Mouse (Mus musculus) stomach, embryonic 15.5 days (tissue): ENCODE measurements around the gene Bbs12. TPM values are rescaled to one million over a fixed set of nuclear protein-coding genes. Genes with fewer than 3 reads are reported as not detected.
A peak's percentile ranks its signal among the peaks of the same experiment; 100 is the strongest.

Experiments
- ATAC-seq: fragments of 200-750 bp; cut with Nextera tagmentation; 2 replicates; pipeline ENCODE4 v1.8.0; 2017; ENCODE audit warnings: low read depth, moderate number of reproducible peaks, moderate TSS enrichment; ENCODE audit not compliant: insufficient read depth, low FRiP score
- H3K27ac ChIP-seq: fragments of 300-500 bp; sonication (generic); 2 replicates; pipeline ENCODE4 v1.5.1; 2015; ENCODE audit warnings: mild to moderate bottlenecking, inconsistent platforms
- H3K27me3 ChIP-seq: fragments of 300-500 bp; sonication (generic); replicated peaks from 2 replicates; pipeline ENCODE4 v1.6.1; 2015; ENCODE audit warnings: inconsistent platforms
- H3K36me3 ChIP-seq: fragments of 300-500 bp; sonication (generic); 2 replicates; pipeline ENCODE4 v1.6.1; 2015; ENCODE audit warnings: inconsistent platforms
- H3K4me1 ChIP-seq: fragments of 300-500 bp; sonication (generic); 2 replicates; pipeline ENCODE4 v1.6.1; 2015; ENCODE audit warnings: inconsistent platforms
- H3K4me2 ChIP-seq: fragments of 300-500 bp; sonication (generic); 2 replicates; pipeline ENCODE4 v1.6.1; 2015; ENCODE audit warnings: mild to moderate bottlenecking, inconsistent platforms
- H3K4me3 ChIP-seq: fragments of 300-500 bp; sonication (generic); replicated peaks from 2 replicates; pipeline ENCODE4 v1.5.1; 2015; ENCODE audit warnings: inconsistent platforms
- H3K9ac ChIP-seq: fragments of 300-500 bp; sonication (generic); 2 replicates; pipeline ENCODE4 v1.6.1; 2015; ENCODE audit warnings: inconsistent platforms
- H3K9me3 ChIP-seq: fragments of 300-500 bp; sonication (generic); 2 replicates; pipeline ENCODE4 v1.6.1; 2016; ENCODE audit warnings: inconsistent platforms
- whole genome bisulfite sequencing: fragments of 180-500 bp; shearing (Covaris S2); methylation state at CpG from one replicate; pipeline ENCODE4 v1.1.7; 2015; 5-methylcytosine and 5-hydroxymethylcytosine counted together
- polyA plus RNA-seq: library from polyadenylated mRNA; unstranded; fragments of >200 nt; fragmentation: Nextera tagmentation; extraction: Ambion mirVana; gene quantifications from 2 replicates; pipeline ENCODE4 v1.2.1, GENCODE M21; 2015

Bbs12 gene
- 6.3 and 6.6 TPM in 2 replicates for polyA plus RNA-seq

DNA sequence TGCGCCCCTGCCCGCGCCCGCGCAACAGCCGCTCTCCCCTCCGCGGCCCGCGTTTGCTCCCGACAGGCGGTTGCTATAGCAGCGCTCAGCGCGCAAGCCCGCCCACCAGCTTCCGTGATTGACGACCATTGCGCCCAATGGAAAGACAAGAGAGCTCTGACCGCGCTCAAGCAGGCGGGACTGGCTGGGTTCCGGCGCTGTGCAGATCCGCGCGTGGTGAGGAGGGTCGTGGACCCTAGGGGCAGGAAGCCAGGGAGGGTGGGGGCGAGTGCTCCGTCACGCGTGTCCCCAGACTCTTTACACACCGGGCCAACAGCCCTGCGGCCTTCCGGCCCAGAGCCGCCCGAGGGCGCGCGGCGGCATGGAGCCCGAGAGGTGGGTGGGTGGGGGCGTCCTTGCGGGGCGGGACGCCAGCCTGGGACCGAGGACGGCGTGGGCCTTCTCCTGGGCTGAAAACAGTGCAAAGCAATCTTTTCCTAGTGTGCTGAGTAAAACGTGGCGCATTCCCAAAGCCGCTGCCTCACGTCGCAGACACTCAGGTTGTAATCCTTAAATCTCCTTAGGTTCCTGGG lies at the start of gene Bbs12, which contains the start of gene Cetn4:
Gene Bbs12 (plus strand): TSS at position 185 of the 572 bp plus-strand sequence.
Gene Cetn4 (minus strand): TSS at position 339 of the 572 bp plus-strand sequence.
- H3K27ac ChIP-seq, result peak within 1 kb of the TSS; percentile 78
- H3K9me3 ChIP-seq, result no peaks in the 10 kb centered on the region
- peaks cover 8% of the 10 kb centered on the region for H3K4me1 ChIP-seq
- peak within 1 kb of the TSS; percentile 87 for H3K4me3 ChIP-seq
- H3K36me3 ChIP-seq, result no peaks in the 10 kb centered on the region
- no peaks in the 10 kb centered on the region for H3K27me3 ChIP-seq
- peak within 1 kb of the TSS; percentile 78 for H3K9ac ChIP-seq
- H3K4me2 ChIP-seq, result peak within 1 kb of the TSS; percentile 76
- ATAC-seq, result peak; percentile 99
- under 1% methylated on average over 54 of the region's 54 CpGs for WGBS

DNA sequence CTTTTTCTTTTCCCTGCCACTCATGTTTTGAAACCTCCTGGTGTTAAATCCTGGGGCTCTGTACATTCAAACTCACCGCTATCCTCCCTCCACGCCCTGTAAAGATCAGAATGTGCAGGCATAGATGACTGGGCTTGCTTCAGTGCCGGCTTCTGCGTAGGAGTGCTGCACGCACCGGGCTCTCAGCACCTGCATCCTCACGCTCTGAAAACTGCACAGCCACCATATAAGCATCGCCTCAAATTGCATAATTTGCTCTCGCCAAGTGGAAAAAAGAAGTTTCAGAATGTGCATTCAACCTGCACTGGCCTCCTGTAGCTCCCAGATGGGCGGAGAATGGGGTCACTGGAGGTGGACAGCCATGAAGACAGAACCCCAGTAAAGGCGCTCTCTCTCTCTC lies 44.0 kb upstream of the Bbs12 start:
- Histone ChIP-seq H3K27me3 (no peaks in the 10 kb centered on the region), H3K4me2 (no peak overlapping the region), H3K9me3 (no peaks in the 10 kb centered on the region), H3K27ac (no peak overlapping the region), H3K4me1 (no peaks in the 10 kb centered on the region), H3K36me3 (no peaks in the 10 kb centered on the region), H3K9ac (no peak overlapping the region), H3K4me3 (no peak overlapping the region)
- whole genome bisulfite sequencing, result 88% methylated on average over 11 of the region's 11 CpGs
- no peak for ATAC-seq

DNA sequence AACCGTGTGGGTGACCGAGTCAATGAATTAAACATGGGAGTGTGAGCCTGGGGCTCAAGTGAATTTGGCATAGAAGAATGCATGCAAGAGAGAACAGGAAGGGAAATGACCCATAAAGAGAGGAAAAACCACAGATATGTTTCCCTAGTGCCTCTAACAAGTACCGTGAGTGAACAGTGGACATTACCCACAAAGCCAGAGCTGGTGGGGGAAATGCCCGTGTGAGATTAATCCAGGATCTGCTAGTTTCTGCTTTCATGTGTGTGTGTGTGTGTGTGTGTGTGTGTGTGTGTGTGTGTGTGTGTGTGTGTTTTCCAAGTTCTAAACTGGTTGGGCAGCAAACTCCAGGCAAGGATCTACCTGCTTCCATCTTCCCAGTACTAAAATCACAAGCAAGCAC lies 42.4 kb upstream of the Bbs12 start:
- Histone ChIP-seq H3K27me3 (no peaks in the 10 kb centered on the region), H3K9me3 (no peaks in the 10 kb centered on the region), H3K4me1 (no peaks in the 10 kb centered on the region), H3K4me3 (no peak overlapping the region), H3K9ac (no peak overlapping the region), H3K4me2 (no peak overlapping the region), H3K36me3 (no peaks in the 10 kb centered on the region), H3K27ac (no peak overlapping the region)
- no peak for ATAC-seq
- 86% methylated on average over 4 of the region's 4 CpGs for WGBS

DNA sequence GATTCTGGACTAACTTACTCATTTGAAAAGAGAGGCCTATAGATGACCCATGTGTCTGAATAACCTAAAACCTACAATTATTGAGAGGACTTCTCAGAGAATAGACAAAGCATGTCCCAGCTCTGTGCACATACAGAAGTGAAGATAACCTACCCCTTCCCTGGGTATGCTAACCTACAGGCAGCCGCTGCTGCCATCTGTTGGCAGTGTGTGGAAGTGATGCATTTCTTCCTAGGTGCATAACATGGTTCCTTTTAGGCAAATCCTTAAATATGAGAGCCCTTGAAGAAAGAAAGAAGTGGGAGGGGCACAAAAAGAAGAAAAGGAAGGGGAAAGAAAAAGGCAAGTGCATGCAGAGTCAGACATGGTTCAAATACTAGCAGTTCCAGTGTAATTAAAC lies 41.1 kb upstream of the Bbs12 start:
- Histone ChIP-seq H3K27me3 (no peaks in the 10 kb centered on the region), H3K9ac (no peak overlapping the region), H3K27ac (no peak overlapping the region), H3K4me1 (no peaks in the 10 kb centered on the region), H3K9me3 (no peaks in the 10 kb centered on the region), H3K36me3 (no peaks in the 10 kb centered on the region), H3K4me3 (no peak overlapping the region), H3K4me2 (no peak overlapping the region)
- ATAC-seq, result no peak
- WGBS, result 3% methylated on average over 1 of the region's 1 CpGs

DNA sequence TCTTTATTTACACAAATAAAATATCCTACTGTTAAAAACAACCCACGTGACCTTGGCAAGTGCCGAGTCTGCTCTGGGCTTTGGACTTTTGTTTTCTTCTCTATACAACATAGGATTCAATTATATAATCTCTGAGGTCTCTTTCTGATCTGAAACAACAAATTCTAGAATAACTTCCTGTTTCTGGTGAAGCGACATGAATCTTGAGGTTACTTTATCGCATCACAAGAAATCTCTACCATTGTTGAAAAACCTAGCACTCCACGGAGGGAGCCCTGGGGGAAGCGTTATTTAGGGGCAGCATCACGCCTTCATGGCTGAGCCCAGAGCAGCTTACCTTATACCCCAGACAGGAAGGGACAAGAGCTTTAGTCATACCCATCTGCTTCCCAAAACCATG lies 39.3 kb upstream of the Bbs12 start:
- no peak for ATAC-seq
- no peak overlapping the region for H3K27ac ChIP-seq
- no peak overlapping the region for H3K4me2 ChIP-seq
- no peaks in the 10 kb centered on the region for H3K9me3 ChIP-seq
- H3K4me1 ChIP-seq, result no peaks in the 10 kb centered on the region
- H3K36me3 ChIP-seq, result no peaks in the 10 kb centered on the region
- H3K27me3 ChIP-seq, result no peaks in the 10 kb centered on the region
- no peak overlapping the region for H3K4me3 ChIP-seq
- no peak overlapping the region for H3K9ac ChIP-seq
- WGBS, result 77% methylated on average over 7 of the region's 7 CpGs

DNA sequence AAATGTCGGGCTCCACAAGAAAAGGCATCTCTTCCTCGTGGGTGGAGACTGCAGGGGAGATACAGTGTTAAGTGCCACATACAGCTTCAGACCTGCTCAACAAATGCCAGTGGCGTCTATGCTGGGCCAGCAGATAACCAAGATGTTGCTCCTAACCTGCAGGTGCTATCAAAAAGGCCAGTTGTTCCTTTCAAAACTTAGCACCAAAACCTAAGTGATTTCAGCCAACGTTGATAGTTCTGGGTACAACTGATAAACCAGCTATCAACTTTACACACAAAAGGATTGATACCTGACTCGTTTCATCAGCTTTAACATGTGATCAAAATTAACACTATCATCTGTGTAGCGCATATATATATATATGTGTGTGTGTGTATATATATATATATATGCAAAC lies 37.7 kb upstream of the Bbs12 start:
- no peak overlapping the region for H3K4me3 ChIP-seq
- H3K36me3 ChIP-seq, result no peaks in the 10 kb centered on the region
- WGBS, result 69% methylated on average over 6 of the region's 6 CpGs
- no peaks in the 10 kb centered on the region for H3K4me1 ChIP-seq
- H3K27me3 ChIP-seq, result no peaks in the 10 kb centered on the region
- H3K4me2 ChIP-seq, result no peak overlapping the region
- H3K27ac ChIP-seq, result no peak overlapping the region
- ATAC-seq, result no peak; the same call in 1 of the 2 replicates
- H3K9me3 ChIP-seq, result no peaks in the 10 kb centered on the region
- no peak overlapping the region for H3K9ac ChIP-seq

DNA sequence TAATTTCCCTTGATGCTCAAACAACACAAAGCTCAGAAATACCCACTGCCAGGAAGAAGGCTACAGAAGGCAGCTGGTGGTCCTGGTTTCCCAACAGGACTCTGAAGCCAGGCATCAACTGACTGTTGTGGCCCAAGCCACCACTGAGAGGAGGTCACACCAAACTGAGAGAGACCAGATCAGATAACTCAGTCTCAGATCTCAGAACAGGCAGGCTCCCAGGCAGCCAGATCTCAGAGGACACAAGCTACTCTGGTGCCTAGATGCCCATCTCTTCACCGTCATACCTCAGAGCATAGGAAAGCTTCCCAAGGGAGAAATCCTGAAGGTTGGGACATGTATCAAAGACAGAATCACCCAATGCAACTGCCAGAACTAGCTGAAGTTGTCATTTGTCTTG lies 32.1 kb upstream of the Bbs12 start:
- Histone ChIP-seq H3K36me3 (no peaks in the 10 kb centered on the region), H3K27me3 (no peaks in the 10 kb centered on the region), H3K4me3 (no peak overlapping the region), H3K4me1 (no peaks in the 10 kb centered on the region), H3K9me3 (no peaks in the 10 kb centered on the region), H3K27ac (no peak overlapping the region), H3K4me2 (no peak overlapping the region), H3K9ac (no peak overlapping the region)
- 91% methylated on average over 1 of the region's 1 CpGs for WGBS
- no peak for ATAC-seq

DNA sequence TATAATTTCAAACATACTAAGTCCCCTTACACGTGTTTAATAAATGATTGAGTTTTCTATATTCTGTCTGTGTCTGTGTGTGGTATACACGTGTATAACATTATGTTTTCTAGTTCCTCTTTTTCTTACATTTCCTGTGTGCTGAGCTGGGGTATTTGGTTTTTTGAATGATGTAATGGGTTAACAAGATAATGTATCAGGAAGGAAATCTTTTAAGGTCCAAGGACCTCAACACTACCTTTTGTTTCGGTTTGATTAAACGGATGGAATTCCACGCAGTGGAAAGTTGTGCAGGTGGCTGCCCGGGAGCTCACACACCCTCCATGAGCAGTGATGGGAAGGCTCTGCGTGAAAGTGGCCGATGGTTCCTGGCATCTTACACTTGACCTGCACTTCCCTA lies 31.5 kb upstream of the Bbs12 start:
- WGBS, result 64% methylated on average over 8 of the region's 8 CpGs
- H3K27ac ChIP-seq, result no peak overlapping the region
- no peak overlapping the region for H3K4me2 ChIP-seq
- no peaks in the 10 kb centered on the region for H3K27me3 ChIP-seq
- no peaks in the 10 kb centered on the region for H3K9me3 ChIP-seq
- no peaks in the 10 kb centered on the region for H3K4me1 ChIP-seq
- H3K9ac ChIP-seq, result no peak overlapping the region
- H3K36me3 ChIP-seq, result no peaks in the 10 kb centered on the region
- no peak for ATAC-seq
- H3K4me3 ChIP-seq, result no peak overlapping the region

DNA sequence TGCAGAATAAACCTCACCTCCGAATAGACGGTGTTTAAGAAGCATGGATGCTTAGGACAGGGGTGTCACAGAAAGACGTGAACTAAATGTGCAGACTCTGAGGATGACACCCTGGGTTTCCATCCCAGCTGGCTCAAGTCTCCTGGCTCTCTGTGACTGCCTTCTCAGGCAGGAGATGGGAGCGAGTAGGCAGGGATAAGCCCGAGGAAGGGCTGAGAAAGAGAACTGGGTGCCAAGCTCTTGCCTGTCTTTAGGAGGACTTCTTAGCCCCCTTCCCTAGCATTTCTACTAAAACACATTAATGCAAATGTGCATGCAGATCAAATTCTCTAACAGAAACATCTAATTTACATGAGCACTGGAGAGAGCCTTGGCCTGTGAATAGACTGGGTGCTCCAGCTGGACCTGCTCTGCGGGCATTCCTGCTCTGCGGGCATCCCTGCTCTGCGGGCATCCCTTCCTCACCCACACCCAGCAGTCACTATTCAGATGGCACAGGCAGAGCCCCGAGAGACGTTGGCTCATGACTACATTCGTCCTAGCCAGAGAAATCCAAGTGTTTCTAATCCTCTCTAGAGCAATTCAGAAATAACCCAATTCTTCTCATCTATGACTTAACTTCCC lies 29.9 kb upstream of the Bbs12 start:
- 82% methylated on average over 11 of the region's 11 CpGs for WGBS
- no peaks in the 10 kb centered on the region for H3K36me3 ChIP-seq
- ATAC-seq, result no peak
- H3K4me3 ChIP-seq, result no peak overlapping the region
- no peaks in the 10 kb centered on the region for H3K4me1 ChIP-seq
- no peaks in the 10 kb centered on the region for H3K27me3 ChIP-seq
- H3K9ac ChIP-seq, result no peak overlapping the region
- no peaks in the 10 kb centered on the region for H3K9me3 ChIP-seq
- no peak overlapping the region for H3K4me2 ChIP-seq
- H3K27ac ChIP-seq, result no peak overlapping the region

DNA sequence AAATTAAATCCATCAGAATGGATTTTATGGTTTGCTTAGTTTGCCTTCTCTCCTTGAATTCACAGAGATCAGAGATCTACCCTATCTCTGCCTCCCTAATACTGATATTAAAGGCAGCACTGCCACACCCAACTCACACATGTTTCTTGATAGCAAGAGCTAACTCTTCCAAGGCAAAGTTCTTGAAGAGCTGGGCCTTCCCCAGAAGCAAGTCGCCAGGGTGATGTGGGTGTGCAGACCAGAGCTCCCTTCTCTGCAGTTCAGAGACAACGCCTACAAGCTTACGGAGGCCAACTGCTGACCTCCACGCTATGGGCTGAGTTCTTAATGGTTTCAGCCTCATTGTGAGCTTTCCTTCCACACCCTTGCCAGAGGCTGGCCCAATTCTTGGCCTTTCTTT lies 29.1 kb upstream of the Bbs12 start:
- no peaks in the 10 kb centered on the region for H3K4me1 ChIP-seq
- no peaks in the 10 kb centered on the region for H3K9me3 ChIP-seq
- no peak overlapping the region for H3K4me3 ChIP-seq
- H3K4me2 ChIP-seq, result no peak overlapping the region
- H3K27me3 ChIP-seq, result no peaks in the 10 kb centered on the region
- WGBS, result 80% methylated on average over 4 of the region's 4 CpGs
- H3K36me3 ChIP-seq, result no peaks in the 10 kb centered on the region
- H3K9ac ChIP-seq, result no peak overlapping the region
- ATAC-seq, result no peak
- no peak overlapping the region for H3K27ac ChIP-seq

DNA sequence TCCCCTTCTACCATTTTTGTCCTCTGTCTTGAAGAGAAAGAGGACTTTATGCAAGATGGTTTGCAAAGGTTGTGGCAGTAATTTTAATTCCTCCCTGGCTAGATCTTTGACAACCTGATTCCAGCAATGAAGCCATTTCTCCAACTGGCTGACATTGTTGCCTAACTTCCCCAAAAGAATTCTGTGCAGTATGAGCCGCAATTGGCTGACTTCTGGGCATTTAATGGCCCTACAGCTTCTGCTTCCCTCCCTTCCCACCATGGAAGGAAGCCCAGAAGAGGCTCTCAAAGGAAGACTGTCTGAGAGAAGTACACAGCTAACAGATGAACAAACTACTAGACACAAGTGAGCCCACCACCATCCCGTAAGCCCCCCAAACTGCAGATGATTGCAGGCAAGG lies 23.1 kb upstream of the Bbs12 start:
- H3K4me1 ChIP-seq, result no peaks in the 10 kb centered on the region

DNA sequence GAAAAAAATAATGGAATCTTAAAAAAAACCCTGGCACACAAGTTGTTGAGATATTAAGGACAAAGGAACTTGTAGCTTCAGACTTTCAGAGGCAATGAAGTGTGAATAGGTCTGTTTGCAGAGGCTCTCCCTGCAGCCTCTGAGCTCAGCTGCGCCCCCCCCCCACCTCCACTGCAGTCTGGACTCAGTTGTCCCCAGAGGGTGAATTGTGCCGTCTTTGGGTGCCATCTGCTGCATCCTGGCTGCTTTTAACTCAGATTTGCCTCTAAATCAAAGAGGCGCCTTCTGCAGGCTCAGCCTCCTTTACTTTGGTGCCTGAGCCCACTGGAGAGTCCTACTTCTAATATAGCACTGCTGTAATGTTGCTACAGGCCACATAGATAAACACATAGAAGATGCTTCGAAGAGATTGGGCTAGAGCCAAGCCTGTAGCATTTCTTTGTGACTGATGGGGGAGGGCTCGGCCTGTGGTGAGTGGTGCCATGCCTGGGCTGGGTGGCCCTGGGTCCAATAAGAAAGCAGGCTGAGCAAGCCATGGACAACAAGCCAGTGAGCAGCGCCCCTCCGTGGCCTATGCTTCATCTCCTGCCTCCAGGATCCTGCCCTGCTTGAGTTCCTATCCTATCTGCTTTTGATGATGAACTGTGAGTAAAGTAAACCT lies 21.3 kb upstream of the Bbs12 start:
- H3K27ac ChIP-seq, result no peak overlapping the region
- 61% methylated on average over 7 of the region's 7 CpGs for WGBS
- no peak overlapping the region for H3K9ac ChIP-seq
- H3K4me2 ChIP-seq, result no peak overlapping the region
- no peaks in the 10 kb centered on the region for H3K27me3 ChIP-seq
- H3K9me3 ChIP-seq, result no peaks in the 10 kb centered on the region
- no peak; the same call in 1 of the 2 replicates for ATAC-seq
- H3K4me1 ChIP-seq, result no peaks in the 10 kb centered on the region
- no peaks in the 10 kb centered on the region for H3K36me3 ChIP-seq
- no peak overlapping the region for H3K4me3 ChIP-seq

More for the DNA sequence above, 23.1 kb upstream of the Bbs12 start:
- H3K9ac ChIP-seq, result no peak overlapping the region
- no peaks in the 10 kb centered on the region for H3K27me3 ChIP-seq
- ATAC-seq, result no peak
- no peak overlapping the region for H3K4me3 ChIP-seq
- H3K27ac ChIP-seq, result no peak overlapping the region
- WGBS, result 73% methylated on average over 2 of the region's 2 CpGs
- no peak overlapping the region for H3K4me2 ChIP-seq
- no peaks in the 10 kb centered on the region for H3K9me3 ChIP-seq
- H3K36me3 ChIP-seq, result no peaks in the 10 kb centered on the region
